Mouse (Mus musculus) forebrain, embryonic 16.5 days (tissue): ENCODE measurements around the gene Ddc. TPM values are rescaled to one million over a fixed set of nuclear protein-coding genes. Genes with fewer than 3 reads are reported as not detected.

Experiments
- polyA plus RNA-seq: library from polyadenylated mRNA; unstranded; fragments of >200 nt; fragmentation: Nextera tagmentation; extraction: Ambion mirVana; gene quantifications from 2 replicates; pipeline ENCODE4 v1.2.1, GENCODE M21; 2015

Gene Ddc
- polyA plus RNA-seq, 1 experiment from 2014 or later: 4.4 TPM

Other genes with a start within 250 kb of the Ddc start
- gene Ikzf1, start 213.1 kb downstream of the Ddc start, polyA plus RNA-seq: 1.9 and 2.6 TPM in 2 replicates
- 25.5 and 28.6 TPM in 2 replicates for gene Fignl1, start 89.2 kb downstream of the Ddc start, polyA plus RNA-seq
- gene Grb10, start 140.5 kb upstream of the Ddc start, polyA plus RNA-seq: 94.2 and 95.2 TPM in 2 replicates